Mouse (Mus musculus) ES-Bruce4 (cell line): Measurements from ENCODE around the gene Pip5k1b.

Experiments used
- CTCF ChIP-seq: IDR thresholded peaks from one replicate; pipeline ENCODE4 v1.8.1; 2011; ENCODE audit warnings: low read depth, low read length
- POLR2A ChIP-seq: IDR thresholded peaks from one replicate; pipeline ENCODE4 v1.8.1; 2011; ENCODE audit warnings: low read length; ENCODE audit not compliant: insufficient read depth

- no peak for TF ChIP-seq POLR2A
- no peak for TF ChIP-seq CTCF
These were observed 103.2 kb downstream of the Pip5k1b start for GRCm38 (mm10) chr19:24452441-24452898.
